Mouse (Mus musculus) ES-E14 (cell line): ENCODE data around the gene Ensa. TPM values are rescaled to one million over a fixed set of nuclear protein-coding genes. Genes with fewer than 3 reads are reported as not detected.

ENCODE experiments used
- DNase-seq: peaks from one replicate; pipeline ENCODE4 v3.0.0-alpha.2; 2013; ENCODE audit warnings: low read depth, low spot score
- H3K27ac ChIP-seq: 2 replicates; pipeline ENCODE4 v1.5.1; 2012; ENCODE audit warnings: low read depth, mild to moderate bottlenecking, low read length, moderate library complexity, mixed read lengths; ENCODE audit not compliant: poor library complexity, insufficient read depth, severe bottlenecking
- H3K36me3 ChIP-seq: 2 replicates; pipeline ENCODE4 v1.6.1; 2012; ENCODE audit warnings: mild to moderate bottlenecking, low read length, moderate library complexity, mixed read lengths; ENCODE audit not compliant: control insufficient read depth, poor library complexity, insufficient read depth, severe bottlenecking
- H3K4me1 ChIP-seq, 2 experiments: fragments of 150-350 bp in 1 of 2; sonication (generic) in 1 of 2; 2 replicates each; pipeline ENCODE4 v1.6.1; 2012; ENCODE audit warnings: low read length in 2 of 2, mild to moderate bottlenecking in 1 of 2, mixed read lengths in 1 of 2; ENCODE audit not compliant: control insufficient read depth in 2 of 2, insufficient read depth in 2 of 2, poor library complexity in 1 of 2
- H3K4me3 ChIP-seq, 2 experiments: fragments of 150-350 bp in 1 of 2; sonication (generic) in 1 of 2; 2 replicates each; pipeline ENCODE4 v1.5.1; 2012; ENCODE audit warnings: low read length in 2 of 2, low read depth in 1 of 2, mild to moderate bottlenecking in 1 of 2, mixed read lengths in 1 of 2; ENCODE audit not compliant: insufficient read depth in 1 of 2, poor library complexity in 1 of 2, severe bottlenecking in 1 of 2
- H3K9ac ChIP-seq: 2 replicates; pipeline ENCODE4 v1.6.1; 2012; ENCODE audit warnings: low read depth, mild to moderate bottlenecking, low read length, mixed read lengths; ENCODE audit not compliant: poor library complexity, insufficient read depth, severe bottlenecking
- H3K9me3 ChIP-seq: fragments of 150-350 bp; sonication (generic); 2 replicates; pipeline ENCODE4 v1.6.1; 2012; ENCODE audit warnings: low read depth, mild to moderate bottlenecking, low read length; ENCODE audit not compliant: control insufficient read depth, insufficient read depth
- CHD2 ChIP-seq: IDR thresholded peaks from 2 replicates; pipeline ENCODE4 v1.6.1; 2014; ENCODE audit warnings: mild to moderate bottlenecking, low read depth, low read length, inconsistent platforms
- HCFC1 ChIP-seq: IDR thresholded peaks from 2 replicates; pipeline ENCODE4 v1.6.1; 2012; ENCODE audit warnings: low read length, inconsistent platforms, borderline replicate concordance; ENCODE audit not compliant: insufficient read depth
- MAFK ChIP-seq: IDR thresholded peaks from 2 replicates; pipeline ENCODE4 v1.6.1; 2014; ENCODE audit warnings: mild to moderate bottlenecking, low read depth, low read length, inconsistent platforms; ENCODE audit not compliant: insufficient read depth
- ZC3H11A ChIP-seq: IDR thresholded peaks from 2 replicates; pipeline ENCODE4 v1.6.1; 2012; ENCODE audit warnings: low read depth, mild to moderate bottlenecking, inconsistent platforms, low read length, borderline replicate concordance
- ZNF384 ChIP-seq: IDR thresholded peaks from 2 replicates; pipeline ENCODE4 v1.6.1; 2012; ENCODE audit warnings: low read depth, low read length, inconsistent platforms
- in situ Hi-C, 2 experiments: fragments of 600-800 bp; cut with MboI; formaldehyde crosslinking; loops; one replicate each; pipeline ENCODE4 v1.15.1; 2025; ENCODE audit warnings: low sequenced_read_pairs in 2 of 2, inconsistent platforms in 1 of 2; ENCODE audit not compliant: unreplicated experiment in 2 of 2
- total RNA-seq: library from RNA; depleted of rRNA; stranded (reverse); fragments of 300-350 nt; gene quantifications from 2 replicates; pipeline ENCODE4 v1.2.3, GENCODE M21; 2012

Gene Ensa
- total RNA-seq, 1 experiment, result 56.8 TPM

GRCm38 (mm10) chr3:95648016-95648415, 23.2 kb downstream of the Ensa start:
- Histone ChIP-seq H3K36me3 (no peaks in the 10 kb centered on the region), H3K27ac (peak overlapping the region; percentile 49; the same call in 1 of the 2 replicates), H3K4me3 (no peak overlapping the region), H3K4me1 (peaks cover 20 to 34% of the 10 kb centered on the region in 2 experiments), H3K9me3 (no peaks in the 10 kb centered on the region), H3K9ac (no peak overlapping the region)
- no peak for DNase-seq
- in situ Hi-C loops, result no loop called here
- no peak for TF ChIP-seq ZNF384
- TF ChIP-seq ZC3H11A, result no peak
- TF ChIP-seq MAFK, result no peak

GRCm38 (mm10) chr3:95650276-95651032, 25.7 kb downstream of the Ensa start:
- H3K27ac ChIP-seq, result peak overlapping the region; percentile 99
- no peaks in the 10 kb centered on the region for H3K9me3 ChIP-seq
- no peaks in the 10 kb centered on the region for H3K36me3 ChIP-seq
- no peak for TF ChIP-seq HCFC1
- peak; percentile 76 for TF ChIP-seq MAFK
- TF ChIP-seq ZNF384, result peak; percentile 68; the same call in 1 of the 2 replicates
- DNase-seq, result no peak
- peaks cover 16 to 29% of the 10 kb centered on the region in 2 experiments; a peak in 3 of 4 replicates for H3K4me1 ChIP-seq
- H3K9ac ChIP-seq, result peak overlapping the region; percentile 72
- H3K4me3 ChIP-seq, result peak overlapping the region in 1 of 2 experiments; percentile 9; a peak in 2 of 4 replicates
- in situ Hi-C loops, result no loop called here

GRCm38 (mm10) chr3:95651033-95651373, 26.2 kb downstream of the Ensa start:
- peak overlapping the region; percentile 72 for H3K9ac ChIP-seq
- DNase-seq, result no peak
- H3K4me1 ChIP-seq, result peaks cover 16 to 29% of the 10 kb centered on the region in 2 experiments; a peak in 3 of 4 replicates
- H3K36me3 ChIP-seq, result no peaks in the 10 kb centered on the region
- no peaks in the 10 kb centered on the region for H3K9me3 ChIP-seq
- TF ChIP-seq ZNF384 (no peak), HCFC1 (no peak), ZC3H11A (no peak), CHD2 (no peak), MAFK (no peak)
- peak overlapping the region; percentile 99 for H3K27ac ChIP-seq
- in situ Hi-C loops, result no loop called here
- peak overlapping the region in 1 of 2 experiments; percentile 9; a peak in 2 of 4 replicates for H3K4me3 ChIP-seq

- TF ChIP-seq ZNF384 (peak; percentile 65), CHD2 (no peak), ZC3H11A (no peak), MAFK (no peak), HCFC1 (no peak)
- peak overlapping the region; percentile 99 for H3K27ac ChIP-seq
- no peaks in the 10 kb centered on the region for H3K36me3 ChIP-seq
- H3K4me3 ChIP-seq, result peak overlapping the region; percentile 4 to 41; a peak in 3 of 4 replicates
- H3K4me1 ChIP-seq, result peaks cover 16 to 25% of the 10 kb centered on the region in 2 experiments; a peak in 3 of 4 replicates
- in situ Hi-C loops, result no loop called here
- peak overlapping the region; percentile 72 for H3K9ac ChIP-seq
- H3K9me3 ChIP-seq, result no peaks in the 10 kb centered on the region
- DNase-seq, result no peak
Observed at GRCm38 (mm10) chr3:95651391-95652203, 26.8 kb downstream of the Ensa start.
